Mouse (Mus musculus) midbrain, embryonic 11.5 days (tissue): ENCODE data around the gene Wdr91. TPM values are rescaled to one million over a fixed set of nuclear protein-coding genes. Genes with fewer than 3 reads are reported as not detected.

Experiments used
- ATAC-seq: fragments of 200-750 bp; cut with Nextera tagmentation; 2 replicates; pipeline ENCODE4 v1.8.0; 2017; ENCODE audit warnings: moderate TSS enrichment, moderate library complexity; ENCODE audit not compliant: low FRiP score
- DNase-seq: peaks from one replicate; pipeline ENCODE4 v3.0.0; 2015; ENCODE audit warnings: low spot score; ENCODE audit errors: missing footprints
- H3K27ac ChIP-seq: fragments of 300-500 bp; sonication (generic); 2 replicates; pipeline ENCODE4 v1.5.1; 2014; ENCODE audit warnings: low read depth, low read length
- H3K27me3 ChIP-seq: fragments of 300-500 bp; sonication (generic); 2 replicates; pipeline ENCODE4 v1.6.1; 2014; ENCODE audit warnings: mild to moderate bottlenecking, low read length, moderate library complexity, mixed read lengths; ENCODE audit not compliant: control insufficient read depth, insufficient read depth
- H3K36me3 ChIP-seq: fragments of 300-500 bp; sonication (generic); 2 replicates; pipeline ENCODE4 v1.6.1; 2014; ENCODE audit warnings: mild to moderate bottlenecking, low read length, moderate library complexity, mixed read lengths; ENCODE audit not compliant: control insufficient read depth, insufficient read depth
- H3K4me1 ChIP-seq: fragments of 300-500 bp; sonication (generic); 2 replicates; pipeline ENCODE4 v1.6.1; 2014; ENCODE audit warnings: low read length; ENCODE audit not compliant: control insufficient read depth, insufficient read depth
- H3K4me2 ChIP-seq: fragments of 300-500 bp; sonication (generic); 2 replicates; pipeline ENCODE4 v1.6.1; 2014; ENCODE audit warnings: mild to moderate bottlenecking, moderate library complexity
- H3K4me3 ChIP-seq: fragments of 300-500 bp; sonication (generic); 2 replicates; pipeline ENCODE4 v1.5.1; 2014; ENCODE audit warnings: low read depth, low read length
- H3K9ac ChIP-seq: fragments of 300-500 bp; sonication (generic); 2 replicates; pipeline ENCODE4 v1.6.1; 2014; ENCODE audit warnings: low read length
- H3K9me3 ChIP-seq: fragments of 300-500 bp; sonication (generic); 2 replicates; pipeline ENCODE4 v1.6.1; 2016; ENCODE audit warnings: low read length; ENCODE audit not compliant: control insufficient read depth
- WGBS: fragments of 180-500 bp; shearing (Covaris S2); extraction: QIAGEN DNeasy Blood & Tissue Kit; methylation state at CpG from one replicate; pipeline ENCODE4 v1.1.7; 2014; 5-methylcytosine and 5-hydroxymethylcytosine counted together
- polyA plus RNA-seq: library from polyadenylated mRNA; unstranded; fragments of >200 nt; fragmentation: Nextera tagmentation; extraction: Ambion mirVana; gene quantifications from 2 replicates; pipeline ENCODE4 v1.2.1, GENCODE M21; 2014

Gene Wdr91
- polyA plus RNA-seq, 1 experiment from 2014 or later, result 10.4 TPM

DNA sequence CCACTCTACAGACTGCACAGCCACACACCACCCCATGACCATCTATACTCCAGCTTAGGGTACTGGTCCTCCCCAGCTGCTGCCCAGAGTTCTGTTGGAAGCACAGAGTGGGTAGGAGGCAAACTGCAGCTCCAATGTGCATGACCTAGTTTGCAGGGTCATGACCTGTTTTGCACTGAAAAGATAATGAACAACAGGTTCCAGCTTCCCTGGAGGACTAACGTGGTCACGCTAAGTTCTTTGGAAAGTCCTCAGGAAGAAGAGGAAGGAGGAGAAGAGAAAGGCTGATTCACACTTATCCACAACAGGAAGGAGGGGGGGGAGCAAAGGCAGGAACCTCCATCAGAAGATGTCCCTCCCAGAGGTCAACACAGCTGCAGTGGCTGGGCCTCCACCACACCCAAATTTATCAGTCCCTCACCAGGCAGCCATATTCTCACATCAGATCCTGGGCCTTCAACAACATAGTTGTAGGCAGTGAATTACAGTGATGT, 3.5 kb downstream of the Wdr91 start:
- peaks cover 8% of the 10 kb centered on the region for H3K4me1 ChIP-seq
- H3K9ac ChIP-seq, result no peak overlapping the region
- no peak overlapping the region for H3K4me2 ChIP-seq
- peaks cover 5% of the 10 kb centered on the region; the same call in 1 of the 2 replicates for H3K36me3 ChIP-seq
- no peaks in the 10 kb centered on the region for H3K9me3 ChIP-seq
- no peaks in the 10 kb centered on the region for H3K27me3 ChIP-seq
- 79% methylated on average over 2 of the region's 2 CpGs for WGBS
- no peak overlapping the region for H3K4me3 ChIP-seq
- no peak overlapping the region for H3K27ac ChIP-seq
- ATAC-seq (no peak), DNase-seq (no peak)

DNA sequence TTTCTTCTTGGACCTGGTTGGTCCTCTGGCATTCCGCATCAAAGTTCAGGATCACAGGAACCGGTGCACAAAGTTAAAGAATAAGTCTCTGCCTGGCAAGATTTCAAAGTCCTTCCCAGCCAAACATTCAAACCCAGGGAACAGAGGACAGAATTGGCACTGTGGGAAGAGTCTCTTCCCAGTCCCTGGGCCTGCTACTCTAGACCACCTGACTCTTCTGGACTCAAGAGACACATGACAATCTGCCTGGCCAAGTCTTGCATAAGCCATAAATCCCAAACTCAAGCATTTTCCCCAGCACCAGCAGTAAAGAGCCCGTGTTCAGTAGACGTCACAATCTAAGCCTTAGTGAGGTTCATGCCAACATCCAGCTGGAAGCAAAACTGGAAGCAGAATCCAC, 4.0 kb downstream of the Wdr91 start:
- no peaks in the 10 kb centered on the region for H3K27me3 ChIP-seq
- no peaks in the 10 kb centered on the region for H3K9me3 ChIP-seq
- 96% methylated on average over 4 of the region's 4 CpGs for WGBS
- peaks cover 5% of the 10 kb centered on the region; the same call in 1 of the 2 replicates for H3K36me3 ChIP-seq
- DNase-seq (no peak), ATAC-seq (no peak)
- no peak overlapping the region for H3K9ac ChIP-seq
- H3K4me1 ChIP-seq, result peaks cover 8% of the 10 kb centered on the region
- no peak overlapping the region for H3K4me3 ChIP-seq
- H3K4me2 ChIP-seq, result no peak overlapping the region
- no peak overlapping the region for H3K27ac ChIP-seq

DNA sequence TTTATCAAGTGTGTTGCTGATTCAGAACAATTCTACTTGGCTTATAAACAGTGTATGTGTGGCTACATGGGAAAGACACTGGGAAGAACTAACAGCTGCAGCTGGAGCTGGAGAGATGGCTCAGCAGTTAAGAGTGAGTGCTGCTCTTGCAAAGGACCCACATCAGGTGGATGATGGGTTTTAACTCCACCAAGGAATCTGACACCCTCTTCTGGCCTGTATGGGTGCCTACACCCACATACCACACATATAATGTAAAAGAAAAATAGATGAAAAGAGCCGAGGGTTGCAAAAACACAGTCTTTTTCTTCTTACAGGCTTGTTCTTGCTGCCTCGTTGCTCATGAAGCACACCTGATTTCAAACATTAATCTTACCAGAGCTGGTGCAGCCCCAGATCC, 4.6 kb downstream of the Wdr91 start:
- H3K36me3 ChIP-seq, result peaks cover 5% of the 10 kb centered on the region; the same call in 1 of the 2 replicates
- H3K4me2 ChIP-seq, result no peak overlapping the region
- ATAC-seq, result no peak
- no peak for DNase-seq
- 88% methylated on average over 2 of the region's 2 CpGs for WGBS
- H3K4me1 ChIP-seq, result peaks cover 8% of the 10 kb centered on the region
- H3K4me3 ChIP-seq, result no peak overlapping the region
- no peak overlapping the region for H3K9ac ChIP-seq
- H3K27me3 ChIP-seq, result no peaks in the 10 kb centered on the region
- no peak overlapping the region for H3K27ac ChIP-seq
- no peaks in the 10 kb centered on the region for H3K9me3 ChIP-seq

DNA sequence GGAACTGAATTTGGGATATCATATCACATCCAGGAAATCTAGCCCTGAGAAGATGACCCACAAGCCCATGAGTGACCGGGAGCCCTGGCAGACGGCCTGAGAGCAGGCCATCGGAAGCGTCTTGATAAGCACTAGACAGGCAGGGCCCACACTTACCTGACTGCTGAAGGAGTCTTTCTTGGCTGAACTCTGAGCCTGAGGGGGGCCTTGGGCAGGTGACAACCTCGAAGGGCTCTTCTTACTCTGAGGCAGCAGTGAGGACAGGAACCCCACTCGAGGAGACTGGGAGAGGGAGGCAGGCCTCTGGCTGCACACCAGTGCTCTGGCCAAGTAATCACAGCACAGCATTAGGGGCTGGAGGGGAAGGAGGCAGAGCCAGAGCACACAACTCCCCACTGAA, 6.3 kb downstream of the Wdr91 start:
- no peak overlapping the region for H3K4me2 ChIP-seq
- H3K36me3 ChIP-seq, result peaks cover 6% of the 10 kb centered on the region; the same call in 1 of the 2 replicates
- no peak for ATAC-seq
- no peak overlapping the region for H3K4me3 ChIP-seq
- 88% methylated on average over 6 of the region's 6 CpGs for WGBS
- no peak overlapping the region for H3K9ac ChIP-seq
- H3K27me3 ChIP-seq, result no peaks in the 10 kb centered on the region
- no peak for DNase-seq
- H3K27ac ChIP-seq, result no peak overlapping the region
- H3K4me1 ChIP-seq, result peaks cover 1% of the 10 kb centered on the region
- H3K9me3 ChIP-seq, result no peaks in the 10 kb centered on the region

DNA sequence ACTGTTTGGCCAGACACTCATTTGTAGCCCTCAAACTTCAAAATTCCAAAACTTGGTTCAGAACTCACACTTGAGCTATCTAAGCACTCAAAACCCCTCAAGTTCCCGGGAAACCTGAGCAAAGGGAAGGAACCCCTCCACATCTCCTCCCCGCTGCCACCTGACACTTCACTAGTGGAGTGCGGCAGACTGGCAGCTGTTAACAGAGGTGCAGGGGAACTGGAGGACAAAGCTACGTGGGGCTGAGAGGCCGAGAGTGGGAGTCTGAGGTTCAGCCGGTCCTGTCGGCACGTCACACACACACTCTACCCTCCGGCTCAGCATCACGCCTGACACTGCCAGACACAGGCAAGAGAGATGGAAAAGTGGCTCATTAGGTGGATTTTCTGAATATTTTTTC, 6.8 kb downstream of the Wdr91 start:
- ATAC-seq (no peak), DNase-seq (no peak)
- Histone ChIP-seq H3K27me3 (no peaks in the 10 kb centered on the region), H3K27ac (no peak overlapping the region), H3K36me3 (peaks cover 11% of the 10 kb centered on the region; the same call in 1 of the 2 replicates), H3K9me3 (no peaks in the 10 kb centered on the region), H3K4me1 (no peaks in the 10 kb centered on the region; the same call in 1 of the 2 replicates), H3K4me3 (no peak overlapping the region), H3K9ac (no peak overlapping the region), H3K4me2 (no peak overlapping the region)
- WGBS, result 88% methylated on average over 10 of the region's 10 CpGs

DNA sequence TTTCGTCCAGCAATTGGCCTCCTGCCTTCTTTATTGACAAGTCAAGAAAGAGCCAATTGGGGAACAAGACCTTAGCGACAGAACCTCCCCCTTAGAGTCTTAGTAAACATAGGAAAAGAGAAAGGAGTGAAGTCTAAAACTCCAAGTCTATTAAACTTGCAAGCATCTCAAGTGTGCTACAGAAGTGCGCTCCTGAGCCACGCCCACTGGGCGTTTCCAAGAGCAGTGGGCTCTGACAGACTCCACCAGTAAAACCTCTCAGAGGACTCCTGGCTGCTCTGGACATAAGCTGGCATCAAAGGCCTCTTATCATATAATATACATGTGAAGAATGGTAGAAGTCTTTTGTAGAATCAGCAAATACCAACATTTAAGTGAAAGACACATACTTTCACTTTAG, 7.2 kb downstream of the Wdr91 start:
- peaks cover 11% of the 10 kb centered on the region; the same call in 1 of the 2 replicates for H3K36me3 ChIP-seq
- no peak overlapping the region for H3K27ac ChIP-seq
- no peaks in the 10 kb centered on the region for H3K9me3 ChIP-seq
- ATAC-seq, result no peak
- no peaks in the 10 kb centered on the region; the same call in 1 of the 2 replicates for H3K4me1 ChIP-seq
- H3K4me3 ChIP-seq, result no peak overlapping the region
- DNase-seq, result no peak
- no peaks in the 10 kb centered on the region for H3K27me3 ChIP-seq
- no peak overlapping the region for H3K4me2 ChIP-seq
- WGBS, result 85% methylated on average over 5 of the region's 5 CpGs
- H3K9ac ChIP-seq, result no peak overlapping the region

DNA sequence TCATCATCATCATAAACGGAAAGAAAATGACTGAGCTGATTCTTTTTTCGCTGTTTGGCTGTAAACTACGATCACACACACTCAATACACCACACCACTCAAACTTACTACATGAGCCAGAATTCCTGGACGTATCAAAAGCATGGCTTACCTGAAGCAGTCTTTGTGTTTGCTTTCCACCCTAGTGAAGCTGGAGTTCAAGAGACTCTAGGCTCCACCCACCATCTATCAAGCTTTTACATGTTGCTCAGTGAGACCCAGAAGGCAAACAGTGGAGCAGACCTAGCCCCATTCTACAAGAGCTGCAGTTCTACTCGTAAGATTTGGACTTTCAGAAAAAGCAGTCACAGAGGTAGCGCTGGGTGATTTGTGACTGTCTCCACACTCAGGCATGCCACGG, 8.1 kb downstream of the Wdr91 start:
- ATAC-seq (no peak), DNase-seq (no peak)
- H3K27ac ChIP-seq, result no peak overlapping the region
- H3K4me3 ChIP-seq, result no peak overlapping the region
- no peaks in the 10 kb centered on the region for H3K27me3 ChIP-seq
- no peak overlapping the region for H3K9ac ChIP-seq
- H3K4me1 ChIP-seq, result no peaks in the 10 kb centered on the region; the same call in 1 of the 2 replicates
- H3K36me3 ChIP-seq, result peaks cover 11% of the 10 kb centered on the region; the same call in 1 of the 2 replicates
- no peaks in the 10 kb centered on the region for H3K9me3 ChIP-seq
- 90% methylated on average over 7 of the region's 7 CpGs for WGBS
- no peak overlapping the region for H3K4me2 ChIP-seq

DNA sequence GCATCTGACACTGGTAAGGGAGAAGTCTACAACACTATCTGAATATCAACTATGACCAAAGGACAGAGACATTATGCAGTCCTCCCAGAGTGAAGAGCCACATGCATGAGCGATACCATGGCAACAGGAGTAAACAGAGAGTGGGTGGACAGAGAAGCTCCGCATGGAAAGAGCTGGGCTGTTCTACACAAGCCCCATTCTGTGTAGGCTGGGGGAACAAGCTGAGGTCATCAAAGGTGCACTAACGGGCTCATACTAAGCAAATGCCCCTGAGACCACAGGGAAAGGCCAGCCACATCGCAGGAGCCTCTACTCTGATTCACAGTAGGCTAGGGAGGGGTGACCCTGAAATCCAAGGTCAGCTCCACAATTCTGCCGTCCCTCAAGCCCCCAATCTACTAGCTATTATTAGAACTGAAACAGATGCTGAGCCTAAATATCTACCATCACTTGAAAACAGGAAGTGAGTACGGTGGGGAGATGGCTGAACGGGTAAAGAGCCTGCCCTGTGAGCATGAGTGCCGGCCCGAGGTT, 8.7 kb downstream of the Wdr91 start:
- Histone ChIP-seq H3K36me3 (peaks cover 11% of the 10 kb centered on the region; the same call in 1 of the 2 replicates), H3K4me3 (no peak overlapping the region), H3K4me2 (no peak overlapping the region), H3K27me3 (no peaks in the 10 kb centered on the region), H3K9me3 (no peaks in the 10 kb centered on the region), H3K27ac (no peak overlapping the region), H3K9ac (no peak overlapping the region), H3K4me1 (no peaks in the 10 kb centered on the region; the same call in 1 of the 2 replicates)
- DNase-seq (no peak), ATAC-seq (peak; percentile 50; the same call in 1 of the 2 replicates)
- 69% methylated on average over 9 of the region's 9 CpGs for WGBS

DNA sequence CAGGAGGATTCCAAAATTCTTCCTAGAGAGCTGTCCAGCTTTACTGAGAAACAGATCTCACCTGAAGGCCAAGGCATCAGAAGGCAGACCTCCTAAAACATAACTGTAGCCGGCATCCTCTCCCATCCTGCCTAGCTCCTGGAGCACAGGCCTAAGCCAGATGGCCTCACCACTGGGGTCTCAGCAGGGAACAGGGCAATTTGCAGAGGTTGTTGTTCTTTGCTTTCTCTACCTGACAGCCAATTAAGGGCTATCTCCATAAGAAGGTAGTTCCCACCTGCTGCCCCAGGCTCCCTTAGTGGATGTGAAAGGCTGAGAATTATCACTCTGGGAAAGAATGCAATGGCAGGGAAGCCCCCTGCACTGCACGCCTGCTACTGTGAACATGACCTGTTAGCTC, 9.7 kb downstream of the Wdr91 start:
- 78% methylated on average over 2 of the region's 2 CpGs for WGBS
- no peak for ATAC-seq
- no peak overlapping the region for H3K4me2 ChIP-seq
- DNase-seq, result no peak
- H3K36me3 ChIP-seq, result peaks cover 8% of the 10 kb centered on the region; the same call in 1 of the 2 replicates
- H3K27me3 ChIP-seq, result no peaks in the 10 kb centered on the region
- no peaks in the 10 kb centered on the region for H3K9me3 ChIP-seq
- H3K4me1 ChIP-seq, result peaks cover 4% of the 10 kb centered on the region
- H3K4me3 ChIP-seq, result no peak overlapping the region
- H3K27ac ChIP-seq, result no peak overlapping the region
- H3K9ac ChIP-seq, result no peak overlapping the region
